Mouse (Mus musculus): ENCODE data around the gene Med1.
A peak's percentile ranks its signal among the peaks of the same experiment; 100 is the strongest.
"Not testable (repeated sequence)": the region's sequence is repeated elsewhere in the genome, so short reads cannot be mapped to it uniquely, and the experiment has no call there.

The Med1 gene

DNA sequence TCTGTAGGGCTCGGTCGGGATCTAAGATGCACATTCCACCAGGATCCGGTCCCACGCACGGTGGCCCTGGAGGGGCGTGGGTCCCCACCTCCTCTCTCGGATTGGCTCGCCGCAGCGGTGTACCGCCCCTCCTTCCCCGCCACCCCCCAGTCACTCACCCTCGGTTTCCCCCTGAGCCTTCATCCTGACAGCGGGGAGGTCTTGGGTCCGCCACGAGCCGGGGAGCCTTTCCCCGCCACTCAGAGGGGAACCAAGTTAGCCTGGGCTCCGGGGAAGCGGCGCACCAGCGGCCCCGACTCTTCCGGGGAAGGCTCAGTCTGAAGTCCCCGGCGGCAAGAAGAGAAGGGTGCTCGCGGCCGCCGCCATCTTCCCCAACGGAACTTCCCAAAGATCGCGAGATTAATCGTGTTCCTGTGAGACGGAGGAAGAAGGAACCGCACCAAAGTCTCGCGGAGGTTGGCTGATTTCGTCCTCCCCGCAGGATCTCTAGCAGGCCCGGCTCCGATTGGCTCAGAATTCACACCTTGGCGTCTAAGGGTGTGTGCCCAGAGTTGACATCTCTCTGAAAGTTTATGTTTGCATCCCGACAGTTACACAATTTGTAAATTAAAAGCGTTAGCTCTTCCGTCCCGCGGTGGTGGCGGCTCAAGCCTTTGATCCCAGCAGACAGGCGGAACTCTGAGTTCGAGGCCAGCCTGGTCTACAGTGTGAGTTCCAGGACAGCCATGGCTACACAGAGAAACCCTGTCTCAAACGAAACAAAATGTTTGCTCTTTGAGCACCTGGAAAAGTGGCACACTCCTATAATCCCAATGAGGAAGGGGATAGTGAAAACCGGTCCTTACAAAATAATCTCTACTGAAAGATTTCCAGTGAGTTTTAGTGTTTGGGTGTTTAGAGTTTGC is at the start of gene Med1:
Gene Med1, minus strand, starts transcription at position 393 of the 905 bp plus-strand sequence.
- peak; percentile 99 for DNase-seq

DNA sequence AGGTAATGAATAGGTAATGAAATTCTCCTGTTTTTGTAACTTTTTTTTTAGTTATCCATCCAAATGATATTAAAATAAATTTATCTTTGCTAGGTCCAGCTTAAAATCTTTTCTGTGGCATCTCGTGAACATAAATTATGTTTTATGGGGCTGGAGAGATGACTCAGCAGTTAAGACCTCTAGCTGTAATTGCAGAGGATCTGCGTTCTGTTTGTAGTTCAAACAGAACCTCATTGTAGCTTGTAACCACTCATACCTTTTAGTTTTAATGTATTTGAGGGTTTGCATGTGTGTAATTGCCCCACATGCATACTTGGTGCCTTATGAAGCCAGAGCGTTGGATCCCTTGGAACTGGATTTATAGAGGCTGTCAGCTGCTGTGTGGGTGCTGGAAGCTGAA is 45.9 kb upstream of the Med1 start:
- DNase-seq: no peak

DNA sequence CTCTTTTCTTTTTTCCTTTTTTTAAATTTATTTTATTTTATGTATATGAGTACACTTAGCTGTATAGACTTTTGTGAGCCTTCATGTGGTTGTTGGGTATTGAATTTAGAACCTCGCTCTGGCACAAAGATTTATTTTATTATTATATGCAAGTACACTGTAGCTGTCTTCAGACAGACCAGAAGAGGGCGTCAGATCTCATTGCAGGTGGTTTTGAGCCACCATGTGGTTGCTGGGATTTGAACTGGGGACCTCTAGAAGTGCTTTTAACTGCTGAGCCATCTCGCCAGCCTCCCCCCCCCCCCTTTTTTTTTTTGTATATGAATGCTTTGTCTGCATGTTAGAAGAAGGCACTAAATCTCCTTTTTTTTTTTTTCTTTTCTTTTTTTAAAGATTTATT is 45.3 kb upstream of the Med1 start:
- DNase-seq: no peak

DNA sequence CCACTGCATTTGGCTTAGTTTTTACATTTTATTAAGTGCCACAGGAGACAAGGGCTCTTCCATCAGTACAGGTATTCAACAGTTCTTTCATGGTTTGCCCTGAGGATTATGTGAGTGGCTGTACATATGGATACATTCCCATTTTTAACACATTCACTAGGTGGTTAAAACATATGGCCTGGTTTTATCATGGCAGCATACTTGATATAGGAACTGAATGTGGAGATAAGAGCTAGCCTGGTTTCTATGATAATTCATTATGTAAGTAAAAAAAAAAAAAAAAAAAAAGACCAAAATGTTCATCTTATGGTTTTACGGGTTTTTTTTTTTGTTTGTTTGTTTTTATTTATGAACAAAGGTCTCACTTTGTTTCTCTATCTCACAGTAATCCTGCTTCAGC is 33.3 kb upstream of the Med1 start:
- no peak for DNase-seq

DNA sequence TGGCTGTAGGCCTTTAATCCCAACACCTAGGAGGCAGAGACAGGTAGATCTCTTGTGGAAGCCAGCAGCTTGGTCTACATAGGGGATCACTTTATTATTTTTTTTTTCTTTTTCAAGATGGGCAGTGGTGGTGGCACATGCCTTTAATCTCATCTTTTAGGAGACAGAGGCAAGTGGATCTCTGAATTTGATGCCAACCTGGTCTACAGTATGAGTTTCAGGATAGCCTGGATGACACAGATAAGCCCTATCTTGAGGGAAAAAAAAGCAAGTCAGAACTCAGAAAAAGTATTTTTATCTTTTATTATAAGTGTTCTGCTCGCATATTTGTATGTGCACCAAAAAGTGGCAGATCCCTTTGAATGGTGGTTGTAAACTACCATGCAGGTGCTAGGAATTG is 20.2 kb upstream of the Med1 start:
- no peak for DNase-seq

DNA sequence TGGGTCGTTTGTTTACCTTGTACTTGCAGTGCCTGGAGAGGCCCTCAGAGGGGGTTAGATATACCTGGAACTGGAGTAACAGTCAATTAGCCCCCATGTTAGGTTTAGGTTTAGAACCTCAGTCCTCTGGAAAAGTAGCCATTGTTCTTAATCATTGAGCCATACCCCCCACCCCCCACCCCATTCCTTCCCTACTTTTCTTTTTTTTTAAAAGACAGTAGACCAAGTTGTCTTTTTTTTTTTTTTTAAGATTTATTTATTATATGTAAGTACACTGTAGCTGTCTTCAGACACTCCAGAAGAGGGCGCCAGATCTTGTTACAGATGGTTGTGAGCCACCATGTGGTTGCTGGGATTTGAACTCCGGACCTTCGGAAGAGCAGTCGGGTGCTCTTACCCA is 16.6 kb upstream of the Med1 start:
- DNase-seq: not testable (repeated sequence)

- not testable (repeated sequence) for DNase-seq
These were observed 13.2 kb upstream of the Med1 start for GRCm38 (mm10) chr11:98206281-98206680.

DNA sequence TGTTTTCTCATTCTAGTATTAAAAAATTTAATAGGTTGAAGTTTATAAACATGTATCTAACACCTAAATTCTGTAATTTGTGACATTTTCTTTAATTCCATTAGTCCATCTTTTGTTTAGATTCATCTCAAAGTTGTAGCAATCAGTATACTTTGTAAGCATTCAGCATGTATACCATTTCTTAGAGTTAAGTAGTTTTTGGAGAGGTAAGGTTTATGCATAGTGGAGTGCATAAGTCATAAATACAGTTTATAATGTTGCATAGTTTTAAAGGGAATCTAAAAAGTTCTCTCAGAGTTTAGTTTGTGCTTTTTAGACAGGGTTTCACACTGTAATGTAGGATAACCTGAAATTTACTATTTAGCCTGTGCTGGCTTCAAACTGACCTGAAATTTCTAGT is 12.4 kb upstream of the Med1 start:
- no peak for DNase-seq

DNA sequence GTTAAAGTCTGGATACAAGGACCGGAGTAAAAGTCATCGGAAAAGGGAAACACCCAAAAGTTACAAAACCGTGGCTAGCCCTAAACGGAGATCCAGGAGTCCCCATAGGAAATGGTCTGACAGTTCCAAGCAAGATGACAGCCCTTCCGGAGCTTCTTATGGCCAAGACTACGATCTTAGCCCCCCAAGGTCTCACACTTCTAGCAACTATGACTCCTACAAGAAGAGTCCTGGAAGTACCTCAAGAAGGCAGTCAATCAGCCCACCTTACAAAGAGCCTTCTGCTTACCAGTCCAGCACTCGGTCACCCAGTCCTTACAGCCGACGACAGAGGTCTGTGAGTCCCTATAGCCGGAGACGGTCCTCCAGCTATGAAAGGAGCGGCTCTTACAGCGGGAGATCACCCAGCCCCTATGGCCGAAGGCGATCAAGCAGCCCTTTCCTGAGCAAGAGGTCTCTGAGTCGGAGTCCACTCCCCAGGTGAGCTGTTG is 10.9 kb upstream of the Med1 start:
- DNase-seq: peak; percentile 26

- no peak for DNase-seq
These were observed 10.3 kb upstream of the Med1 start for GRCm38 (mm10) chr11:98203351-98203911.

DNA sequence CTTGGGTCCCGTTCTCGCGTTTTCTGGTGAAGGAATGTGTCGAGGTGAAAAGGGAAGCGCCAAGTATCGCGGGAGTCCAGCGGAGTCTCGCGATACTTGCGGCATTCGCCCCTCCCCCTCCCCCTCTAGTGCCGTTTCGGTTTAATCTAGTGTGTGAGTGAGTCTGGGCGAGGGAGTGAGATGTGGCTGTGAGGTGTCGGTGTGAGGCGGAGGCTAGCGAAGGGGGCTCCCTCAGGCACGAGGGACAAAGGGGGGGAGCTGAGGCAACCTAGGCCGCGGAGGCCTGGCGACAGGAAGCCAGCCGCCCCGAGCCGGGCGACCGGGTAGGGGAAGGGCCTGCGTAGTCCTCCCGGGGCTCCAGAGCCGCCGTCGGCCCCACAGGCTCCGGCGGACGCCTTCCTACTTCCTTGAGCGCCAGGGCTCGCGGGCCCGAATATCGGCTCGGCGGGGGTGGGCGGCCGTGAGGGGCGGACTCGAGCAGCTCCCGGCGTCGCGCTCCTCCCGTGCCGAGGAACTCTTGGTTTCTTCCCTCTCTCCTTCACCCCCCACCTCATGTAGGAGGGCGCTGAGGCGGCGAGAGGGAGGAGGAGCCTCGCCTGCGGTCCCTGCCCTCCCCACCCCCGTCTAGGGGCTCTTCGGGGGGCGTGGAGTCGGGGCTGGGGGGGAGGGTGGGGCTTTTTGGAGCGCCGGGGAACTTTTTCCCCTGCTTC is 9.7 kb upstream of the Med1 start, which contains the start of gene Cdk12:
Gene Cdk12, plus strand, starts transcription at position 419 of the 710 bp plus-strand sequence.
- peak; percentile 99 for DNase-seq

DNA sequence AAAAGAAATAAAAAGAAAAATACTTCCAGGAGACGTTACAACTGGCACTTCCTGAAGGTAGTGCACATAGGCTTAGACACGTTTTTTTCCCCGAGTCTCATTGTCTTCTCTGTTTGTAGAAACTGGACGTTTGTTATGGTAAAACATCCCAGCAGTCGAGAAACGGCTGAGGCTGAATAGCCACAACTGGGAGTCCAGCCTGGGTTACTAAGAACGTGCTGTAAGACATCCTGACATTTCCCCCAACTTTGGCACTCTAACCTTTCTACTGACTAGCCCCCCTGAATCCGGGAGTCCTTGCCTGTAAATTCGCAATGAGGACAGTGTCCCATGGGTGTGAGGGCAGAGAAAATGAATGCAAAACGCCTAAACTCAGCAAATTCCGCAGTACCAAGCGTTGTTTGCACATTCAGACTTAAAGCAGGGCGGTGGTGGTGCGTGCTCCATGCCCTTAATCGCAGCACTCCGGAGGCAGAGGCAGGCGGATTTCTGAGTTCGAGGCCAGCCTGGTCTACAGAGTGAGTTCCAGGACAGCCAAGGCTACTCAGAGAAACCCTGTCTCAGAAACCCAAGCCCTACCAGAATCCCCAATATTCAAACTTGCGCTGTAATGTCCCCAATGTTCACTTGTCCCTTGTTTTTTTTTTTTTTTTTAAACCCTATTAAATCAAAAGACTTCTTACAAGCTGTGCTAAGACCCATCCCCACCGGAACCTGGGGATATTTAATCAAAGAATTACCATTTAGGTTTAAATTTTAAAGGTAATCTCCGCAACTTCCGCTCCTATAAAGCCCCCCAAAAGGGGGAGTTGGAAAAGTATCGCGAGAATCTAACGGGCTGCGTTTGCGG is 8.9 kb upstream of the Med1 start:
- DNase-seq: peak; percentile 38

GRCm38 (mm10) chr11:98190820-98191219 is 2.3 kb downstream of the Med1 start:
- no peak for DNase-seq

GRCm38 (mm10) chr11:98187640-98188395 is 5.3 kb downstream of the Med1 start:
- no peak for DNase-seq

DNA sequence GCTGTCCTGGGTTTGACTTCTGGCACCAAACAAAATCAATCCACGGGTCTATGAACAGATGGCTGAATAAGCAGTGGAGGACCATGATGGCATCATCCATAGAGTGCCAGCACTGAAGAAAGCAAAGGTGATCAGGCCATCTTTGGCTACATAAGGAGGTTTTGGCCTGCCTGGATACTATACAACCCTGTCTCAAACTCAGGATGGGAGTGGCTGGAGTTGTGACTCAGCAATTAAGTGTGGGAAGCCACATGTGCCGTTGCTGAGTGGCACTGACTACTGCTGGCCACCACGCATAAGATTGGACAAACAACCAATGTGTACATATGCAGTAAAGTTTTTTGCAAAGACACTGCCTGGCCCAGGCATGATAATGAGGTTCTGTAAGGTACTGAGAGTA is 10.9 kb downstream of the Med1 start:
- DNase-seq: not testable (repeated sequence)

GRCm38 (mm10) chr11:98168400-98168799 is 24.7 kb downstream of the Med1 start:
- no peak for DNase-seq

GRCm38 (mm10) chr11:98155094-98155493 is 38.0 kb downstream of the Med1 start:
- no peak for DNase-seq

GRCm38 (mm10) chr11:98150625-98151156 is 42.4 kb downstream of the Med1 start:
- DNase-seq: no peak

GRCm38 (mm10) chr11:98149786-98150624 is 43.1 kb downstream of the Med1 start, which contains the start of gene Fbxl20:
Gene Fbxl20, minus strand, starts transcription at chr11:98150403.
- peak; percentile 98 for DNase-seq

GRCm38 (mm10) chr11:98149304-98149750 is 43.8 kb downstream of the Med1 start:
- peak; percentile 94 for DNase-seq
